Mouse (Mus musculus) liver, embryonic 13.5 days (tissue): ENCODE results near the gene Armc9. TPM values are rescaled to one million over a fixed set of nuclear protein-coding genes. Genes with fewer than 3 reads are reported as not detected.
A peak's percentile ranks its signal among the peaks of the same experiment; 100 is the strongest.

ENCODE experiments used
- ATAC-seq: fragments of 200-750 bp; cut with Nextera tagmentation; 2 replicates; pipeline ENCODE4 v1.8.0; 2017; ENCODE audit warnings: low read depth, mild to moderate bottlenecking, moderate number of reproducible peaks, moderate library complexity
- DNase-seq: peaks from one replicate; pipeline ENCODE4 v3.0.0; 2022
- H3K27ac ChIP-seq: fragments of 300-500 bp; sonication (generic); 2 replicates; pipeline ENCODE4 v1.5.1; 2015; ENCODE audit warnings: moderate library complexity, mild to moderate bottlenecking, inconsistent platforms
- H3K27me3 ChIP-seq: fragments of 300-500 bp; sonication (generic); 2 replicates; pipeline ENCODE4 v1.6.1; 2015; ENCODE audit warnings: mild to moderate bottlenecking, inconsistent platforms
- H3K36me3 ChIP-seq: fragments of 300-500 bp; sonication (generic); 2 replicates; pipeline ENCODE4 v1.6.1; 2015; ENCODE audit warnings: mild to moderate bottlenecking, inconsistent platforms
- H3K4me1 ChIP-seq: fragments of 300-500 bp; sonication (generic); replicated peaks from 2 replicates; pipeline ENCODE4 v1.6.1; 2015; ENCODE audit warnings: inconsistent platforms
- H3K4me2 ChIP-seq: fragments of 300-500 bp; sonication (generic); 2 replicates; pipeline ENCODE4 v1.6.1; 2015; ENCODE audit warnings: inconsistent platforms, mild to moderate bottlenecking, moderate library complexity
- H3K4me3 ChIP-seq: fragments of 300-500 bp; sonication (generic); replicated peaks from 2 replicates; pipeline ENCODE4 v1.5.1; 2015; ENCODE audit warnings: mild to moderate bottlenecking, inconsistent platforms
- H3K9ac ChIP-seq: fragments of 300-500 bp; sonication (generic); 2 replicates; pipeline ENCODE4 v1.6.1; 2015; ENCODE audit warnings: mild to moderate bottlenecking, inconsistent platforms
- H3K9me3 ChIP-seq: fragments of 300-500 bp; sonication (generic); replicated peaks from 2 replicates; pipeline ENCODE4 v1.6.1; 2016; ENCODE audit warnings: inconsistent platforms
- WGBS: fragments of 180-500 bp; shearing (Covaris S2); methylation state at CpG from one replicate; pipeline ENCODE4 v1.1.7; 2015; ENCODE audit not compliant: insufficient replicate concordance; 5-methylcytosine and 5-hydroxymethylcytosine counted together
- polyA plus RNA-seq: library from polyadenylated mRNA; unstranded; fragments of >200 nt; fragmentation: Nextera tagmentation; extraction: Ambion mirVana; gene quantifications from 2 replicates; pipeline ENCODE4 v1.2.1, GENCODE M21; 2015

Gene Armc9
- polyA plus RNA-seq, 1 experiment from 2014 or later = 11.7 TPM

DNA sequence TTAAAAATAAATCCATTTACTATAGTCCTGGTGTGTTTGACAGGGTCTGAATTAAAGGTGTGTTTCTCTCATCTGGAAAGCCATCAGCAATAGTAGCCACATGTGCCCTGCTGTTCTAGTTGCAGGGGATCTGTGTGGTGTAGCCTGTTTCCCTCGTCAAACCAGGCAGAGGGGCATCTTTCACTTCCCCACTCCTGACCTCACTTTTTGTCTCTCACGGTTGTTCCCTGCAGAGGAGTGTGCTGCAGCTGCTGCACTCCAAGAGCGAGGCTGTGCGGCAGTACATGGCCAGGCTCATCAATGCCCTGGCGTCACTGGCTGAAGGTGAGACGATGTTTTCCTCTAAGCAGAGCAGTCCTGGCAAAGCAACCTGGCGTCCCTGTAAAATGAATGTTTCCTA is 39.5 kb downstream of the Armc9 start:
- Histone ChIP-seq H3K27me3 (no peaks in the 10 kb centered on the region), H3K4me3 (no peak overlapping the region), H3K4me1 (peaks cover 5% of the 10 kb centered on the region), H3K36me3 (peaks cover 32% of the 10 kb centered on the region), H3K27ac (no peak overlapping the region), H3K9ac (no peak overlapping the region), H3K9me3 (no peaks in the 10 kb centered on the region), H3K4me2 (no peak overlapping the region)
- no peak for DNase-seq
- 62% methylated on average over 7 of the region's 7 CpGs for WGBS
- ATAC-seq = no peak

DNA sequence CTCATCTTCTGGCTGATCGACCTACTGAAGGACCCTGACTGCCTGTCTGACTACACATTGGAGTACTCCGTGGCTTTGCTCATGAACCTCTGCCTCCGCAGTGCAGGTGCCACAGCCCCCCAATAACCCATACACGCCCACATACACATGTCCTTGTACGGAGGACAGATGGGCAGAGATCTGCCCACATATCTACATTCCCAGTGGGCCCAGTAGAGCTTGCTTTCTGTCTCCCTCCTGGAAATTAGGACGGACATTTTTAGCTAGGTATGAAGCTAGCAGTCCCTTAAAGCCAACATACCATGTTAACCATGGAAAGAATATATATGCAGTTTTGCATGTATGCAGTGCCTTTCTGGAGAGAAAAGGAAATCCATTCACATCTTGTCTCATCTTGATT is 43.7 kb downstream of the Armc9 start:
- Histone ChIP-seq H3K36me3 (peaks cover 58% of the 10 kb centered on the region), H3K9ac (no peak overlapping the region), H3K4me2 (no peak overlapping the region), H3K4me3 (no peak overlapping the region), H3K27ac (no peak overlapping the region), H3K9me3 (no peaks in the 10 kb centered on the region), H3K4me1 (no peaks in the 10 kb centered on the region), H3K27me3 (no peaks in the 10 kb centered on the region)
- DNase-seq (no peak), ATAC-seq (no peak)
- 76% methylated on average over 6 of the region's 6 CpGs for WGBS

DNA sequence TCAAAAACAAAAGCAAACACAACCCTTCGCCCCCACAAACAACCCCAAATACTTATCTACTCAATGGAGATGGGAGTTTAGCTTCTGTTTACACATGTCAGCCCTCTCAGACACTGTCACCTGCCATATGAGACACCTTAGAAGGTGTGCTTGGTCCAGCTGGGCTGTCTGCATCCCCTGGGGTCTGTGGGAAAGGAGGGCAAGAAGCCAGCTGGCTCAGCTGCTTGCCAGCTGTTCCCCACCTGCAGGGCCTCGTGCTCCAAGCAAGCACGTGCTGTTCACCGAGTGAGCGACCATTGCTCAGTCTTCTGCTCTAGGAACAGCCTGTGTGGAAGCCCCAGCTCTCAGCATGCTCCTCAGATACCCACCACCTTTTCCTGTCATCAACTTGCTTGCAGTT is 44.4 kb downstream of the Armc9 start:
- DNase-seq = no peak
- peaks cover 64% of the 10 kb centered on the region for H3K36me3 ChIP-seq
- 89% methylated on average over 5 of the region's 5 CpGs for WGBS

DNA sequence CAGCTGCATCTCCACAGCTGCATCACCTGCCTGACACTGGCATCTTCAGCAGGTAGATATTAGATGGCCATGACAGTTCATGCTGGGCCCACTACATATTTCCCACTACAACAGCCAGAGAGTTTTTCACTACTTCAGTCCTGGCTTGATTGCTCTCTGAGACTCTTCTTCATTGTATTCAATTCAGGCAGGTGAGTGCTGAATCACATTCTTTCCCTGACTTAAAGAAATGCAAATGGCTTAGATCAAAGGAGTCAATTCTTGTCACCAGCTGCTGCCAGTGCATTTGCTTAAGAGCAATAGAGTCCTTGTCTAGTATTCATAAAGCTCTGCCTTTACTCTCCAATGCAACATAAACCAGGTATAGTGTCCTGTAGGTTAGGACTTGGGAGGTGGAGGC is 46.7 kb downstream of the Armc9 start:
- Histone ChIP-seq H3K27ac (no peak overlapping the region), H3K9ac (no peak overlapping the region), H3K4me3 (no peak overlapping the region), H3K36me3 (peaks cover 59% of the 10 kb centered on the region), H3K27me3 (no peaks in the 10 kb centered on the region), H3K4me1 (no peaks in the 10 kb centered on the region), H3K9me3 (no peaks in the 10 kb centered on the region), H3K4me2 (no peak overlapping the region)
- no peak for ATAC-seq
- DNase-seq = no peak

More for the DNA sequence above, 44.4 kb downstream of the Armc9 start:
- Histone ChIP-seq H3K4me1 (no peaks in the 10 kb centered on the region), H3K4me2 (no peak overlapping the region), H3K4me3 (no peak overlapping the region), H3K27me3 (no peaks in the 10 kb centered on the region), H3K9me3 (no peaks in the 10 kb centered on the region), H3K27ac (no peak overlapping the region), H3K9ac (no peak overlapping the region)
- no peak for ATAC-seq

DNA sequence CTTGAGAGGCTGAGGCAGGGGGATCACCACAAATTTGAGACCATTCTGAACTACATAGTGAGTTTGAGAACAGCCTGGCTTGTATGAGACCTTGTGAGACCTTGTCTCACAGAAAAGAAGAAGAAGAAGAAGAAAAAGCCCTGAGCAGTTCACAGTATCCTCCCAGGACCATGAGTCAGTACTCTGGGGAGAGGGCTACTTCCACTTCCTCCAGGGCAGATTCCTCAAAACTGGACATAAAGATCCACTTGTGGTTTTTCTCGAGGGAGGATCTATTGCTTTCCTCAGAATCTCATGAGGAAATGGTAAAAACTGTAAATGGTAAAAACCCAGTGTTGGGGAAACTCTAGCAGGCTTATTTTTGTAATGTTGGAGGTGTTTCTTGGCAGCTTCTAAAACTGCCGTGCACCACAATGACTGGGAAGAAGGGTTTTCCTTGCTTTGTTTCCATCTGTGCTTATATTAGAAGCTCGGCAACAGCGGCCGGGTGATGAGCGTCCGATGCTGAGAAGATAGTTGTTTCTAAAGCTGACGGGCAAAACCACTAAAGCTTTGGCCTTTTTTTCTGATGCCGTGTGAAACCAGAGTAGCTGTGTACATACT is 48.1 kb downstream of the Armc9 start:
- H3K4me1 ChIP-seq = no peaks in the 10 kb centered on the region
- H3K4me2 ChIP-seq = no peak overlapping the region
- H3K36me3 ChIP-seq = peaks cover 52% of the 10 kb centered on the region
- ATAC-seq = no peak
- no peak overlapping the region for H3K27ac ChIP-seq
- no peak overlapping the region for H3K4me3 ChIP-seq
- DNase-seq = no peak
- no peaks in the 10 kb centered on the region for H3K9me3 ChIP-seq
- WGBS = 83% methylated on average over 9 of the region's 9 CpGs
- no peak overlapping the region for H3K9ac ChIP-seq
- no peaks in the 10 kb centered on the region for H3K27me3 ChIP-seq

DNA sequence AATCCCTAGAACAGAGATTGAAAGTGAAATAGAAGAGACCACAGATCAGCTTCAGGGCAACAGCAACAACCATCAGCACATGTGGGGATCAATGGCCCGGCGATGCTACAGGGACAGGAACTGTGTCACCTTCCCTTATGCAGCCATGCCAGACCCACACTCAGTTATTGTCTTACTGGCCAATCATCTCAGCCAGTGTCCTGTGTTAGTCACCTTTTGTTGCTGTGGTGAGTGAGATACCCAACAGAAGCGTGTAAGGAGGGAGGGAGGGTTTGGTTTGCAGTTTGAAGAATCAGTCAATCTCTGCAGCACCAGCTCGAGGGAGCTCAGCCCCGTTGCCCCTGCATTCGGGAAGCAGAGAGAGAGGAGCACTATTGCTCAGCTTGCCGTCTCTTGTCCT is 56.1 kb downstream of the Armc9 start:
- peaks cover 56% of the 10 kb centered on the region for H3K4me1 ChIP-seq
- 0 out of 2 replicates have a peak overlapping the region, but pooled peaks have one; percentile 33 for H3K9ac ChIP-seq
- ATAC-seq (no peak), DNase-seq (no peak)
- H3K27ac ChIP-seq = peak overlapping the region; percentile 7; the same call in 1 of the 2 replicates
- H3K9me3 ChIP-seq = no peaks in the 10 kb centered on the region
- WGBS = 69% methylated on average over 7 of the region's 7 CpGs
- no peak overlapping the region for H3K4me2 ChIP-seq
- H3K36me3 ChIP-seq = peaks cover 39% of the 10 kb centered on the region
- H3K4me3 ChIP-seq = no peak overlapping the region
- H3K27me3 ChIP-seq = no peaks in the 10 kb centered on the region

DNA sequence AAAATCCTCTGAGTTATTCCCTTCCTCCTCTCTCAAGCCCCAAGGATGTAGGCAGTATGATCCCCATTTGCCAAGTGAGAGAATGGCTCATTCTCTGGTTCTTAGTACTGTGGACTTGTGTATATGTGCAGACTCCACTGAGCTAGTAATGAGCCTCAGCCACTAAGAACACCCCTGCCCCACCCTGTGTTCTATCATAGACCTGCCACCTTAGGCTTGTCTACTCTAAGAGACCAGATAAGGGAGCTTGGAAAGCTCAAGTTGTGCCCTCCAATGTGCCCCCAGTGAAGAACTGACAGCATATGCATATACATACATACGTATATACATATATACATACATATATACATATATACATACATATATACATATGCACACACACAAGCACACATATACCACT is 56.9 kb downstream of the Armc9 start:
- Histone ChIP-seq H3K36me3 (peaks cover 40% of the 10 kb centered on the region), H3K4me3 (no peak overlapping the region; the same call in 1 of the 2 replicates), H3K27me3 (no peaks in the 10 kb centered on the region), H3K9ac (0 out of 2 replicates have a peak overlapping the region, but pooled peaks have one; percentile 33), H3K4me1 (peaks cover 60% of the 10 kb centered on the region), H3K9me3 (no peaks in the 10 kb centered on the region), H3K27ac (peak overlapping the region; percentile 74), H3K4me2 (peak overlapping the region; percentile 55)
- ATAC-seq = peak; percentile 96
- WGBS = 24% methylated on average over 1 of the region's 1 CpGs
- peak; percentile 62 for DNase-seq

DNA sequence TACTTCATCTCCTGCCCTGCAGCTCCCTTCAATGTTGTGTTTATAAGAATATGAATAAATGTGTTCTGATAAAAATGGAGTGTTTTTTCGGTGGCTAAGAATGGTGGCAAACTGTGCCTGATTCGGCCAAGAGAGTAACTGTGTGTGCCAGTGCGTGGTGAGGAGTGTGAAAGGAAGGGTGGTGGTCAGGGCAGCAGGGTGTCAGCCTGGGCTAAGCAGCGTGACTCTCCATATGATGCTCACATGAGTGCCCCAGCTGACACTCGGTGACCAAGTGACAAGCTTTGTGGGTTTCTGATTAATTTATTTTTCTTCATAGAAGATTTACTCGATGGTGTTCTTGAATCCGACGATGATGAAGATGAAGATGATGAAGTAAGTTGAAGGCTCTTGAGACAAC is 58.2 kb downstream of the Armc9 start:
- 0 out of 2 replicates have a peak overlapping the region, but pooled peaks have one; percentile 59 for H3K27ac ChIP-seq
- H3K9ac ChIP-seq = no peak overlapping the region
- DNase-seq = no peak
- 87% methylated on average over 8 of the region's 8 CpGs for WGBS
- H3K27me3 ChIP-seq = no peaks in the 10 kb centered on the region
- peaks cover 48% of the 10 kb centered on the region for H3K36me3 ChIP-seq
- no peak overlapping the region for H3K4me3 ChIP-seq
- no peak for ATAC-seq
- H3K9me3 ChIP-seq = no peaks in the 10 kb centered on the region
- H3K4me1 ChIP-seq = peaks cover 70% of the 10 kb centered on the region
- no peak overlapping the region for H3K4me2 ChIP-seq

DNA sequence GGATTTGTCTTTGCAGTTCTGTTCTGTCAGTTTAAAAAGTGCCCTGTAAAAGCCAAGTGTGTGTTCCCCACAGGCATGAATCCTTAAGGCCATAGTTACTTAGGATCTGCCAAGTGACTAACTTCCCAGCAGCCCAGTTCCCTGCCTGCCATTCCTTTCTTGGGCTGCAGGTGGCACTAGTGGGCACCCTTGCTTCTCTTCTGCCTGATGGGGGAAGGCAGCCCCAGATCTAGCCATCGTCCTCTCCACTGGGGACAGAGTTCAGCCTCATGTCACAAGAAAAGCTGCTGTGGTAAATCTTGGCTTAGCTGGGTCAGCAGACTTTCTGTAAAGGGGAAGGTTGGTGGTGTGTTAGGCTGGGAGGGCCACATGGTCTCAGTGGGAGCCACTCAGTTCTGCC is 59.6 kb downstream of the Armc9 start:
- no peaks in the 10 kb centered on the region for H3K27me3 ChIP-seq
- ATAC-seq = peak; percentile 25; the same call in 1 of the 2 replicates

DNA sequence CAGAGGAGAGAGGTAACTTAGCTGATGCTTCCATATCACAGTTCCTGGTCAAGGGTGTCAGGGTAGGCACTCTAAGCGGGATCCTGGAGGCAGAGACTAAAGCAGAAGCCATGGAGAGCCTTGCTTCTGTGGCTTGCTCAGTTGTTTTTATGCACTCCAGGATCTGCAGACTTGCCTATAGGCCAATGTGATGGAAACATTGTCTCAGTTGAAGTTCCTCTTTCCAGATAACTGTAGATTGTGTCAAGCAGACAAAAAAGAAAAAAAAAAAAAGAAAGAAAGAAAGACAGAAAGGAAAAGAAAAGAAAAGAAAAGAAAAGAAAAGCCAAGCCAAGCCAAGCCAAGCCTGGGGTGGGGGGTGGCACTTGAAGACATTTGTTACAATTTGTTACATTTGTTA is 60.7 kb downstream of the Armc9 start:
- H3K4me2 ChIP-seq = no peak overlapping the region
- H3K4me3 ChIP-seq = no peak overlapping the region
- H3K9me3 ChIP-seq = no peaks in the 10 kb centered on the region
- H3K9ac ChIP-seq = no peak overlapping the region
- WGBS = 80% methylated on average over 1 of the region's 1 CpGs
- H3K4me1 ChIP-seq = peaks cover 65% of the 10 kb centered on the region
- peak overlapping the region; percentile 21; the same call in 1 of the 2 replicates for H3K27ac ChIP-seq
- ATAC-seq = no peak
- H3K27me3 ChIP-seq = no peaks in the 10 kb centered on the region
- no peak for DNase-seq
- H3K36me3 ChIP-seq = peaks cover 27% of the 10 kb centered on the region

More for the DNA sequence above, 59.6 kb downstream of the Armc9 start:
- Histone ChIP-seq H3K4me2 (no peak overlapping the region), H3K27ac (peak overlapping the region; percentile 59; the same call in 1 of the 2 replicates), H3K9me3 (no peaks in the 10 kb centered on the region), H3K9ac (peak overlapping the region; percentile 33; the same call in 1 of the 2 replicates), H3K4me1 (peaks cover 70% of the 10 kb centered on the region), H3K36me3 (peaks cover 34% of the 10 kb centered on the region), H3K4me3 (no peak overlapping the region)
- 0% methylated on average over 1 of the region's 1 CpGs for WGBS
- DNase-seq = peak; percentile 71

DNA sequence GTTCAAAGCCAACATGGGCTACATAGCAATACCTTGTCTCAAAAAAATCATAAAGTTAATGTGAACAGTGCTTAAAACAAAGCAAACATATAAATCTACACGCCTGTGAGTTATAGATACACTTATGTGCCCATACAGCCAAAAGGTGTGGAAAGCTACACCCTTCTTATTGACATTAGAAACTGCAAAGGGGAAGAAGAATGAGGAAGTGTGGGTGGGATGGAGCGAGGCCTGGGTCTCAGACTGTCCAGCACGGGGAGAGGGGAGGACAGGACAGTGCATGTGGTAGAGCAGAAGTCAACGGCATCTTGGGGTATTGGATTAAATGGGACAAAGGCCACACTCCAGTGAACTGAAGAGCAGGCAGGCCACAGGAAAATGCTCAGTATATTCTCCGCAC is 61.8 kb downstream of the Armc9 start:
- H3K27ac ChIP-seq = no peak overlapping the region
- H3K4me3 ChIP-seq = no peak overlapping the region
- DNase-seq (no peak), ATAC-seq (no peak)
- peaks cover 26% of the 10 kb centered on the region for H3K36me3 ChIP-seq
- H3K4me2 ChIP-seq = no peak overlapping the region
- H3K27me3 ChIP-seq = no peaks in the 10 kb centered on the region
- peaks cover 54% of the 10 kb centered on the region for H3K4me1 ChIP-seq
- no peak overlapping the region for H3K9ac ChIP-seq
- H3K9me3 ChIP-seq = no peaks in the 10 kb centered on the region
- WGBS = 57% methylated on average over 5 of the region's 5 CpGs

DNA sequence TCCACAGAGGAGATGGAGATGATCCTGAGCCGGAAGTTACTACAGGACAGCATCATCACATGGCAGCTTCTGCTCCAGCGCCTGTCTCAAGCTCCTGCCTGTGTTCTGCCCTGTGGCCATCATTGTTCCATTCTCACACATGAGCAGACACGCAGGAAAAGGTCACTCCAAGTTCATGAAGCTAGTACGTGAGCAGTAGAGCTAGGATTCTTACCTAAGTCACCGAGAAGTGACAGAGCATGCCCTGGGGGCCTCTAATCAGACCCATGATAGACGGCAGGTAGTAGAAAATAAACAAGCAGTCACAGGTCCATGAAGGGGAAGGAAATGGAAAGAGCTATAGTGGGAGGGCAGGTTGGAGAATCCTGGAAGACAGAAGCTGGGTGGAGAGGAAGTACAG is 63.4 kb downstream of the Armc9 start:
- no peaks in the 10 kb centered on the region for H3K27me3 ChIP-seq
- DNase-seq (no peak), ATAC-seq (no peak)
- no peak overlapping the region for H3K4me2 ChIP-seq
- no peaks in the 10 kb centered on the region for H3K9me3 ChIP-seq
- H3K27ac ChIP-seq = peak overlapping the region; percentile 18; the same call in 1 of the 2 replicates
- H3K4me3 ChIP-seq = no peak overlapping the region
- peaks cover 43% of the 10 kb centered on the region for H3K4me1 ChIP-seq
- H3K36me3 ChIP-seq = peaks cover 23% of the 10 kb centered on the region
- 49% methylated on average over 6 of the region's 6 CpGs for WGBS
- H3K9ac ChIP-seq = no peak overlapping the region
